Mouse (Mus musculus): ENCODE results near the gene Acot12.

Acot12 gene

DNA sequence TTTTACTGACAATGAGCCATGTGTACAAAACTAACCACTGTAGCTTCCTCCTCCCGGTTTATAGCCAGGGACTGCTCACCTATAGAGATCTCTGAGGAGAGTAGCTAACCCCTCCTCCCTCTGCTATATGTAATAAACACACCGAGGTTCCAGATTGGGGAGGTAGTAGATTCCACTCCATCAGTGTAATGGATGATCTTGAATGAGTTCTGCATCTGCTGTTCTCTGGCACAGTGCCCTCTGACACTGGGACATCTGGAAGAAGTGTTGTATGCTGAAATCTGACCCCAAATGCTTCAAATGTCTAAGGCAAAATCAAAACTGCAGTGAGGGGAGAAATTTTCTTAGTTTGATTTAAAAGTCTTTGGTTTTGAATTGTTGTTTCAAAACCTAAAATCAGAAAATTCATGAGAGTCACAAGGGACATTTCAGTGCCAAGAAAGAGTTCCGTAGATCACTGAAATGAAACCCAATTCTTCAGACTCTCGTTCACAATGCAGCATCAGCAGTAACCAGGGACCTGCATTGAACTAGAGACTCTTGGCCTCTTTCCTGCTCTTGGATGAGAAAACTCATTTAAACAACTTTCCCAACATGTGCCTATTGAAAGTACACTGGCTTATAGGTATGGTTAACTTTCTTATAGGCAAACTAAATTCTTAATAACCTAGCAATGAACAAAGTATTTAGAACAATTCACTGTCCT lies 83.7 kb downstream of the Acot12 start:
- DNase-seq (ENCODE audit: extremely low read depth, low read depth, low spot score) = no peak

DNA sequence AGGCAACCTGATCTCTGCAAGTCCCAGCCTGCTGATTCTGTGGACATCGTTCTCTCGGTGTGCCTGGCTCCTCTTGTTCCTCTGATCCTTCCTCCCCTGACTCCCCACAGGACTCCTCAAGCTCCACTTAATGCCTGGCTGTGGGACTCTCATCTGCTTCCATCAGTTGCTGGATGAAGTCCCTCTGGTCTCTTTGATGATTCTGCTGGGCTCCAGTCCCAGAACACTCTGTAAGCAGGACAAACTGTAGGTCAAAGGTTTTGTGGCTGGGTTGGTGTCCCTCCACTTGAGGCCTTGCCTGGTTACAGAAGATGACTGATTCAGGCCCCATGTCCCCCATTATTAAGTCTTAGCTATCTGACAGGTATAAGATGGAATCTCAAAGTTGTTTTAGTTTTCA lies 84.8 kb downstream of the Acot12 start:
- DNase-seq (ENCODE audit: extremely low read depth, low read depth, low spot score) = no peak

- no peak for DNase-seq (ENCODE audit: extremely low read depth, low read depth, low spot score)
These were observed 86.6 kb downstream of the Acot12 start for GRCm38 (mm10) chr13:91827876-91828275.
